ENCODE assay signal across 22 mouse cellular contexts in the genomic region with DNA sequence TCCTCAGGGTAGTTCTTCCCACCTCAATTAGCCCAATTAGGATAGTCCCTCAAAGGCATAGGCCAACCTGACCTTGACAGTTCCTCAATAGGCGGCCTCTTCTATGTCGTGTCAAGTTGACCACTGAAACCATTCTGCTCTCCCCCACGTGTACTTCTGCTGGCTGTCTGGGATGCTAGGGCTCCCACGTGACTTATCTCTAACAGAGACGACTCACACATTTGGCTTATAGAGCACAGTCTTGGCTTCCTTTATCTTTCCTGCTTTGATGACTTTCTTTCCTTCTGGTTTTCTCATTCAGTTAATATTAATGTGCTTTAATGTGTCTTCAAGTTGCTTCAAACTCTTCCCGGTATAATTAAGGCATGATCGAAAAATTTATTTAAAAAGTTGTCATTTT.
DNase-seq lines count a peak whose midpoint lies in the region; ATAC-seq and TF ChIP-seq lines count a peak whose summit lies in the region.
"Had no signal": no experiment of that assay in that cellular context is flagged by ENCODE, and none has a peak within 500 bp of the region (broad histone marks: within the 10 kb centered on the region; RNA-seq: fewer than 3 reads in every experiment).

No protein-coding gene starts in this region.

- no peaks in the 10 kb centered on the region for H3K79me2 ChIP-seq in C2C12 (ENCODE audit: control insufficient read depth, insufficient read depth)

- no peak overlapping the region for H3K9ac ChIP-seq in liver, postnatal 0 days (replicated peaks)
- H3K9ac ChIP-seq: embryonic facial prominence, embryonic 15.5 days; forebrain, embryonic 15.5 days; heart, embryonic 12.5 days; hindbrain, embryonic 15.5 days had no signal

- no peaks in the 10 kb centered on the region for H3K4me1 ChIP-seq in liver, postnatal 0 days (ENCODE audit: insufficient read depth)
- H3K4me1 ChIP-seq: forebrain, embryonic 15.5 days; heart, embryonic 12.5 days; hindbrain, embryonic 15.5 days had no signal

- no peaks in the 10 kb centered on the region for H3K36me3 ChIP-seq in liver, postnatal 0 days (replicated peaks; ENCODE audit: insufficient read depth, low read length)
- H3K36me3 ChIP-seq in C2C12 (ENCODE audit: control insufficient read depth, insufficient read depth): no peaks in the 10 kb centered on the region
- H3K36me3 ChIP-seq: embryonic facial prominence, embryonic 15.5 days; forebrain, embryonic 15.5 days; heart, embryonic 12.5 days; hindbrain, embryonic 15.5 days had no signal

- H3K27me3 ChIP-seq in liver, postnatal 0 days (ENCODE audit: insufficient read depth, low read length): no peaks in the 10 kb centered on the region
- H3K27me3 ChIP-seq in C2C12 (ENCODE audit: control insufficient read depth, insufficient read depth, insufficient read length): no peaks in the 10 kb centered on the region
- H3K27me3 ChIP-seq: embryonic facial prominence, embryonic 15.5 days; forebrain, embryonic 15.5 days; heart, embryonic 12.5 days; hindbrain, embryonic 15.5 days; Patski had no signal

- TF ChIP-seq CTCF in liver, postnatal 0 days (IDR thresholded peaks at IDR 0.05; ENCODE audit: low read depth): no peak
- no peak for TF ChIP-seq CTCF in C2C12 (IDR thresholded peaks at IDR 0.05; ENCODE audit: control insufficient read depth, insufficient read depth, insufficient read length)

- H3K79me3 ChIP-seq in C2C12 (ENCODE audit: low read depth): no peaks in the 10 kb centered on the region

- no peak overlapping the region for H3ac ChIP-seq in C2C12 (ENCODE audit: control insufficient read depth, insufficient read length, low read depth)

- no peak for TF ChIP-seq EP300 in liver, postnatal 0 days (IDR thresholded peaks at IDR 0.05; ENCODE audit: low read depth)

- H3K4me3 ChIP-seq in liver, postnatal 0 days (ENCODE audit: low read depth, low read length): no peak overlapping the region
- no peak overlapping the region for H3K4me3 ChIP-seq in C2C12 (ENCODE audit: insufficient read depth, poor library complexity, severe bottlenecking)
- H3K4me3 ChIP-seq: embryonic facial prominence, embryonic 15.5 days; erythroblast, embryonic 14.5 days; forebrain, embryonic 15.5 days; heart, embryonic 12.5 days; hindbrain, embryonic 15.5 days had no signal

- peak; percentile 4 for DNase-seq in liver, postnatal 0 days
- no peak for DNase-seq in liver
- DNase-seq in NIH3T3 (ENCODE audit: low read depth): peak; percentile 21
- DNase-seq in embryo, embryonic 10 days (ENCODE audit: low spot score): no peak
- no peak for DNase-seq in ovary, postnatal 14 days (ENCODE audit: low spot score)
- DNase-seq: adrenal gland, postnatal 14 days; B cell, adult 2 months; cerebellum, adult 18-20 months; cerebellum, adult 9-11 months; cerebellum, postnatal 36 days; embryo, embryonic 11 days; gastrocnemius, postnatal 14 days; heart, postnatal 36 days had no signal

- H3K27ac ChIP-seq in liver, postnatal 0 days (ENCODE audit: low read depth): no peak overlapping the region
- H3K27ac ChIP-seq: embryonic facial prominence, embryonic 15.5 days; forebrain, embryonic 15.5 days; hindbrain, embryonic 15.5 days had no signal

- 41% methylated on average over 7 of the region's 7 CpGs for WGBS in liver, postnatal 0 days (ENCODE audit: insufficient replicate concordance)

- H3K9me3 ChIP-seq in liver, postnatal 0 days (ENCODE audit: low read length): no peaks in the 10 kb centered on the region
- H3K9me3 ChIP-seq: embryonic facial prominence, embryonic 15.5 days; forebrain, embryonic 15.5 days; heart, embryonic 12.5 days; hindbrain, embryonic 15.5 days had no signal

- ATAC-seq in liver, postnatal 0 days: no peak
- no peak for ATAC-seq in inflammation-experienced regulatory T-cells, adult 6 months
- ATAC-seq: forebrain, embryonic 15.5 days; intestine, postnatal 0 days; Patski had no signal

- no peak overlapping the region for H3K4me2 ChIP-seq in liver, postnatal 0 days (ENCODE audit: low read depth, low read length)
- H3K4me2 ChIP-seq: embryonic facial prominence, embryonic 15.5 days; forebrain, embryonic 15.5 days; heart, embryonic 12.5 days; hindbrain, embryonic 15.5 days had no signal

TF ChIP-seq in C2C12, 6 proteins besides CTCF, POLR2A, EP300 and RAD21:
- TF ChIP-seq FOSL1 (IDR thresholded peaks at IDR 0.05; ENCODE audit: insufficient read depth, low read length, poor library complexity, severe bottlenecking): no peak
- peak; percentile 19 for TF ChIP-seq USF1 (IDR thresholded peaks at IDR 0.05; ENCODE audit: low read depth)
- TF ChIP-seq MYOD1 (IDR thresholded peaks at IDR 0.05; ENCODE audit: control insufficient read depth, insufficient read length, low read depth): no peak
- TF ChIP-seq CEBPB (IDR thresholded peaks at IDR 0.05; ENCODE audit: low read depth): no peak
- TF ChIP-seq MAX (IDR thresholded peaks at IDR 0.05): no peak

Comparison
In these comparisons a context has a peak if more than half of its experiments do, and no peak if none do; other contexts are left out.
1. DNase-seq: peak in liver, postnatal 0 days (single experiment) and NIH3T3 (single experiment); none in liver (single experiment), embryo, embryonic 10 days (single experiment) and ovary, postnatal 14 days (single experiment).